Mouse (Mus musculus): ENCODE measurements at regions not wholly inside any gene's neighbourhood (a gene's known extent, or its start where the extent isn't known, plus 50 kb on each side); places are given as distances from the start of the nearest gene placed in this dataset.
A peak's percentile ranks its signal among the peaks of the same experiment; 100 is the strongest.

DNA sequence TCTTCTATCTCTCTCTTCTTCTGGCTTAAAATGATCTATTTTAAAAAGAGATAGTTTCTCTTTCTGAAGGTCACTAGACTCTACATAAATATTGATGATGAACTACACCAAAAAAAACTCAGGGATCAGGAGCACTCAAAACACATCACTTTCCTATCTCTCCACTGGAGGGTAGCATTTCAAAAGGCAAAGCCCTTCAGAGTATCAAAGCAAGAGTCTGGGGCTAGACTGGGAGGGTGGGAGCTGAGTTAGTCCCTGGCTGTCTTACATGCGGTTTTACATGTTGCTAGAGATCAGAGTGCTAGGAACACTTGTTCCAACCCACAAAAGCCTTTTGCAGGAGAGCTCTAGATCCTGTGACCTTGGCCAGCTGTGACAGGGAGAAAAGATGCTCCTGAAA, 423.2 kb downstream of the Dad1 start:
- Histone ChIP-seq H3K27ac (ENCODE audit: insufficient read depth, low read depth, low read length, poor library complexity, severe bottlenecking) (no peak overlapping the region; the same call in 1 of the 2 replicates), H3K4me1 (ENCODE audit: control insufficient read depth in 2 of 2, insufficient read depth in 2 of 2, low read length in 2 of 2, poor library complexity in 1 of 2) (peaks cover 0 to 4% of the 10 kb centered on the region in 2 experiments; a peak in 1 of 4 replicates), H3K9ac (ENCODE audit: insufficient read depth, low read depth, low read length, poor library complexity, severe bottlenecking) (no peak overlapping the region), H3K36me3 (ENCODE audit: control insufficient read depth, insufficient read depth, low read length, poor library complexity, severe bottlenecking) (no peaks in the 10 kb centered on the region), H3K9me3 (ENCODE audit: control insufficient read depth, insufficient read depth, low read depth, low read length) (no peaks in the 10 kb centered on the region), H3K4me3 (ENCODE audit: insufficient read depth in 1 of 2, low read depth in 1 of 2, low read length in 2 of 2, poor library complexity in 1 of 2, severe bottlenecking in 1 of 2) (no peak overlapping the region; a peak in 1 of 4 replicates)
- DNase-seq (ENCODE audit: low read depth, low spot score): no peak
- in situ Hi-C loops (cut with MboI; ENCODE audit: low sequenced_read_pairs in 2 of 2, unreplicated experiment in 2 of 2): no loop called here
- TF ChIP-seq ZC3H11A (IDR thresholded peaks at IDR 0.05; ENCODE audit: borderline replicate concordance, low read depth, low read length) (no peak), MAFK (IDR thresholded peaks at IDR 0.05; ENCODE audit: insufficient read depth, low read depth, low read length) (no peak), CHD2 (IDR thresholded peaks at IDR 0.05; ENCODE audit: low read depth, low read length) (no peak), HCFC1 (IDR thresholded peaks at IDR 0.05; ENCODE audit: borderline replicate concordance, insufficient read depth, low read length) (no peak), ZNF384 (IDR thresholded peaks at IDR 0.05; ENCODE audit: low read depth, low read length) (no peak)

DNA sequence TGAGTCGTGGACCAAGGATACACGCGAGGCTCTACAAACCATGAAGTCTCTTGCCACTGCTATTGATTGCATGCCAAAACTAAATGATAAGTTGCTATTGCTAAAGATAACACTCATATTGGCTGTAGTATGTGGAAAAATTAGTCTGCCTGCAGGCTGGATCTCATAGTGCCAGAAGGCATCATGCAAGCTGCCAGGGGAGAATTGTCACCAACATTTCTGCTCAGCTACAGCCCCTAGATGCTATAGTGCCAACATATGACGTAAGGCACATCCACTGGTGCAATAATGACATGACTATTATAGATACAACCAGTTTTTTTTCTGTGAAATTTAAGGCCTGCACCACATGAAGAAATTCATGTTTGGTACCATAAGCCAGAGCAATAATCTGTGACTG, 427.1 kb downstream of the Dad1 start:
- Histone ChIP-seq H3K9me3 (ENCODE audit: control insufficient read depth, insufficient read depth, low read depth, low read length) (no peaks in the 10 kb centered on the region), H3K4me3 (ENCODE audit: insufficient read depth in 1 of 2, low read depth in 1 of 2, low read length in 2 of 2, poor library complexity in 1 of 2, severe bottlenecking in 1 of 2) (no peak overlapping the region), H3K36me3 (ENCODE audit: control insufficient read depth, insufficient read depth, low read length, poor library complexity, severe bottlenecking) (no peaks in the 10 kb centered on the region), H3K4me1 (ENCODE audit: control insufficient read depth in 2 of 2, insufficient read depth in 2 of 2, low read length in 2 of 2, poor library complexity in 1 of 2) (peaks cover 0 to 4% of the 10 kb centered on the region in 2 experiments; a peak in 1 of 4 replicates), H3K27ac (ENCODE audit: insufficient read depth, low read depth, low read length, poor library complexity, severe bottlenecking) (no peak overlapping the region), H3K9ac (ENCODE audit: insufficient read depth, low read depth, low read length, poor library complexity, severe bottlenecking) (no peak overlapping the region)
- in situ Hi-C loops (cut with MboI; ENCODE audit: low sequenced_read_pairs in 2 of 2, unreplicated experiment in 2 of 2): no loop called here
- DNase-seq (ENCODE audit: low read depth, low spot score): no peak
- no peak for TF ChIP-seq CHD2 (IDR thresholded peaks at IDR 0.05; ENCODE audit: low read depth, low read length)
- TF ChIP-seq ZNF384 (IDR thresholded peaks at IDR 0.05; ENCODE audit: low read depth, low read length): no peak
- no peak for TF ChIP-seq ZC3H11A (IDR thresholded peaks at IDR 0.05; ENCODE audit: borderline replicate concordance, low read depth, low read length)
- no peak for TF ChIP-seq MAFK (IDR thresholded peaks at IDR 0.05; ENCODE audit: insufficient read depth, low read depth, low read length)

DNA sequence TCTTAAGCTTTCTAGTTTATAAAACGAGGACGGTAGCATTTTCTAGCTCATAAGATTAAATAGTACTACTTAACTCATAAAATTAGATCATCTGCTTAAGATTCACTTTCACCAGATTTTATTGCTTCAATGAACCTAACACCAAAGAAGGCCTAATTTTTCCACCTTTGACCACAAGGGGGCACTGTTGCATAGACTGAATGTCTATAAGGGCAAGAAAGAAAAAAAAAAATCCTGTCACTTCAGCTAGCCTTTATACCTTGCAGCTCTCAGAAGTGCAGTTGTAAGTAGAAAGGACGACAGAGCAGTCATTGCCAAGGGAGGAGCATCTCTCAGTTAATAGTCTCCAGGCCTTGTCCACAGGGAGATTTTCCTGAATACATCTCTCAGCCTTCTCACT, 447.7 kb downstream of the Dad1 start:
- Histone ChIP-seq H3K4me1 (ENCODE audit: control insufficient read depth in 2 of 2, insufficient read depth in 2 of 2, low read length in 2 of 2, poor library complexity in 1 of 2) (no peaks in the 10 kb centered on the region), H3K9me3 (ENCODE audit: control insufficient read depth, insufficient read depth, low read depth, low read length) (no peaks in the 10 kb centered on the region), H3K27ac (ENCODE audit: insufficient read depth, low read depth, low read length, poor library complexity, severe bottlenecking) (no peak overlapping the region), H3K9ac (ENCODE audit: insufficient read depth, low read depth, low read length, poor library complexity, severe bottlenecking) (no peak overlapping the region), H3K36me3 (ENCODE audit: control insufficient read depth, insufficient read depth, low read length, poor library complexity, severe bottlenecking) (no peaks in the 10 kb centered on the region), H3K4me3 (ENCODE audit: insufficient read depth in 1 of 2, low read depth in 1 of 2, low read length in 2 of 2, poor library complexity in 1 of 2, severe bottlenecking in 1 of 2) (no peak overlapping the region)
- TF ChIP-seq CHD2 (IDR thresholded peaks at IDR 0.05; ENCODE audit: low read depth, low read length): no peak
- TF ChIP-seq ZC3H11A (IDR thresholded peaks at IDR 0.05; ENCODE audit: borderline replicate concordance, low read depth, low read length): 0 out of 2 replicates have a peak, but pooled peaks have one; percentile 3
- no peak for TF ChIP-seq HCFC1 (IDR thresholded peaks at IDR 0.05; ENCODE audit: borderline replicate concordance, insufficient read depth, low read length)
- peak; percentile 94 for TF ChIP-seq ZNF384 (IDR thresholded peaks at IDR 0.05; ENCODE audit: low read depth, low read length)
- in situ Hi-C loops (cut with MboI; ENCODE audit: low sequenced_read_pairs in 2 of 2, unreplicated experiment in 2 of 2): no loop called here
- DNase-seq (ENCODE audit: low read depth, low spot score): peak; percentile 39

DNA sequence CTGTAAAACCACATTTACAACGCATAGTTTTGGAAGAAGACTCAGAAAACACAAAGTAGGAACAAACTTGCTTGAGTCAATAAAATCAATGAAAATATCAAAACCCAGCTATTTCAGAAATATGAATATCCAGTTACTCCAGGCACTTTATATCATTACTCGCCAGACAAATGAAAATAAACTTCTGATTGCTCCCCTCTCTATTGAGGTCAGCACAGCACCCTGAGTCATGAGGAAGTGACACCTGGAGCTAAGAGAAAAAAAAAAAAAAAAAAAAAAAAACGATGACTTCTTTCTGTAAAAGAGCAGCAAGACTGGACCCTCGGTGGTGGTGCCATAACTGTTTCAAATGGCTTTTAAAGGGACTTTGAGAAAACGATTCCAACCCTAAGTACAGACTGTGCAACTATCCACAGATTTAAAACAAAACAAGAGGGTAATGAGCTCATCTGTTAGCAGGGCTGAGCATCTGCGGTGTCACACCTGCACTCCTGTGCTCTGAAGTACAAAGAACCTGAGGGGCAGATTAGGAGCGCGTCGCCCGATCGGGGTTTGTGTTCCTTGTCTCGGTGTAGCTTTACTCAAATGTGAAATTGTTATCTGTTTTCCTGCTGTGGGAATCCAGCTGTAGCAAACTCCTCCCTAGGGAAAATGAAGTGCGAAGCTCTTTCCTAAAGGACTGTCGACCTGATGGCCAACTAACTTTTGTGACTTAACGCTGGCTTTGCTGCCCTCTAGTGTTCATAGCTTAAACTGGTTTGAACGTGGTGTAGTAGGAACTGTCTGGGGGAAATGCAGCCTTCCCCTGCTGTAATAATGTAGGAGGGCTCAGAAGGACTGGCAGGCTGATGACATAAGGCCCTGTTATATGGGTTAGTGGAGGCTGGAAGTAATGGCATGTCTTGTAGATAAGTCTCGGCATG, 449.9 kb downstream of the Dad1 start:
- peak; percentile 82 for DNase-seq (ENCODE audit: low read depth, low spot score)
- TF ChIP-seq MAFK (IDR thresholded peaks at IDR 0.05; ENCODE audit: insufficient read depth, low read depth, low read length): peak; percentile 70
- no peak for TF ChIP-seq HCFC1 (IDR thresholded peaks at IDR 0.05; ENCODE audit: borderline replicate concordance, insufficient read depth, low read length)
- TF ChIP-seq ZNF384 (IDR thresholded peaks at IDR 0.05; ENCODE audit: low read depth, low read length): no peak
- peak; percentile 70; the same call in 1 of the 2 replicates for TF ChIP-seq ZC3H11A (IDR thresholded peaks at IDR 0.05; ENCODE audit: borderline replicate concordance, low read depth, low read length)
- no peak for TF ChIP-seq CHD2 (IDR thresholded peaks at IDR 0.05; ENCODE audit: low read depth, low read length)
- Histone ChIP-seq H3K36me3 (ENCODE audit: control insufficient read depth, insufficient read depth, low read length, poor library complexity, severe bottlenecking) (no peaks in the 10 kb centered on the region), H3K9ac (ENCODE audit: insufficient read depth, low read depth, low read length, poor library complexity, severe bottlenecking) (no peak overlapping the region), H3K4me3 (ENCODE audit: insufficient read depth in 1 of 2, low read depth in 1 of 2, low read length in 2 of 2, poor library complexity in 1 of 2, severe bottlenecking in 1 of 2) (no peak overlapping the region), H3K4me1 (ENCODE audit: control insufficient read depth in 2 of 2, insufficient read depth in 2 of 2, low read length in 2 of 2, poor library complexity in 1 of 2) (no peaks in the 10 kb centered on the region), H3K9me3 (ENCODE audit: control insufficient read depth, insufficient read depth, low read depth, low read length) (no peaks in the 10 kb centered on the region), H3K27ac (ENCODE audit: insufficient read depth, low read depth, low read length, poor library complexity, severe bottlenecking) (no peak overlapping the region)
- in situ Hi-C loops (cut with MboI; ENCODE audit: low sequenced_read_pairs in 2 of 2, unreplicated experiment in 2 of 2): no loop called here

All from ES-E14 (cell line).